Mouse (Mus musculus) intestine, embryonic 14.5 days (tissue): Measurements from ENCODE around the gene Helz. TPM values are rescaled to one million over a fixed set of nuclear protein-coding genes. Genes with fewer than 3 reads are reported as not detected.

Source experiments
- ATAC-seq: fragments of 200-750 bp; cut with Nextera tagmentation; replicated peaks from 2 replicates; pipeline ENCODE4 v1.8.0; 2017; ENCODE audit warnings: low read depth, moderate number of reproducible peaks, moderate TSS enrichment, moderate library complexity; ENCODE audit not compliant: low FRiP score, low TSS enrichment
- DNase-seq: peaks from one replicate; pipeline ENCODE4 v3.0.0-alpha.2; 2018; ENCODE audit warnings: low spot score
- H3K27ac ChIP-seq: fragments of 300-500 bp; sonication (generic); 2 replicates; pipeline ENCODE4 v1.5.1; 2014; ENCODE audit warnings: low read depth, mild to moderate bottlenecking, control low read depth
- H3K27me3 ChIP-seq: fragments of 300-500 bp; sonication (generic); replicated peaks from 2 replicates; pipeline ENCODE4 v1.6.1; 2014; ENCODE audit warnings: low read length, control low read depth; ENCODE audit not compliant: control insufficient read depth, insufficient read depth
- H3K36me3 ChIP-seq: fragments of 300-500 bp; sonication (generic); 2 replicates; pipeline ENCODE4 v1.6.1; 2014; ENCODE audit warnings: low read length, control low read depth; ENCODE audit not compliant: control insufficient read depth, insufficient read depth
- H3K4me1 ChIP-seq: fragments of 300-500 bp; sonication (generic); replicated peaks from 2 replicates; pipeline ENCODE4 v1.6.1; 2014; ENCODE audit warnings: low read length, control low read depth, mixed read lengths; ENCODE audit not compliant: control insufficient read depth, insufficient read depth
- H3K4me2 ChIP-seq: fragments of 300-500 bp; sonication (generic); 2 replicates; pipeline ENCODE4 v1.6.1; 2014; ENCODE audit warnings: low read length
- H3K4me3 ChIP-seq: fragments of 300-500 bp; sonication (generic); 2 replicates; pipeline ENCODE4 v1.5.1; 2014; ENCODE audit warnings: low read depth, low read length, control low read depth, mixed read lengths
- H3K9ac ChIP-seq: fragments of 300-500 bp; sonication (generic); 2 replicates; pipeline ENCODE4 v1.6.1; 2014; ENCODE audit warnings: mild to moderate bottlenecking, low read length
- H3K9me3 ChIP-seq: fragments of 300-500 bp; sonication (generic); 2 replicates; pipeline ENCODE4 v1.6.1; 2016; ENCODE audit warnings: low read length, control low read depth; ENCODE audit not compliant: control insufficient read depth
- WGBS: fragments of 180-500 bp; shearing (Covaris S2); extraction: QIAGEN DNeasy Blood & Tissue Kit; methylation state at CpG from one replicate; pipeline ENCODE4 v1.1.7; 2014; 5-methylcytosine and 5-hydroxymethylcytosine counted together
- polyA plus RNA-seq: library from polyadenylated mRNA; unstranded; fragments of >200 nt; fragmentation: Nextera tagmentation; extraction: Ambion mirVana; gene quantifications from 2 replicates; pipeline ENCODE4 v1.2.1, GENCODE M21; 2014

The Helz gene
- polyA plus RNA-seq, 1 experiment from 2014 or later = 22.6 TPM

DNA sequence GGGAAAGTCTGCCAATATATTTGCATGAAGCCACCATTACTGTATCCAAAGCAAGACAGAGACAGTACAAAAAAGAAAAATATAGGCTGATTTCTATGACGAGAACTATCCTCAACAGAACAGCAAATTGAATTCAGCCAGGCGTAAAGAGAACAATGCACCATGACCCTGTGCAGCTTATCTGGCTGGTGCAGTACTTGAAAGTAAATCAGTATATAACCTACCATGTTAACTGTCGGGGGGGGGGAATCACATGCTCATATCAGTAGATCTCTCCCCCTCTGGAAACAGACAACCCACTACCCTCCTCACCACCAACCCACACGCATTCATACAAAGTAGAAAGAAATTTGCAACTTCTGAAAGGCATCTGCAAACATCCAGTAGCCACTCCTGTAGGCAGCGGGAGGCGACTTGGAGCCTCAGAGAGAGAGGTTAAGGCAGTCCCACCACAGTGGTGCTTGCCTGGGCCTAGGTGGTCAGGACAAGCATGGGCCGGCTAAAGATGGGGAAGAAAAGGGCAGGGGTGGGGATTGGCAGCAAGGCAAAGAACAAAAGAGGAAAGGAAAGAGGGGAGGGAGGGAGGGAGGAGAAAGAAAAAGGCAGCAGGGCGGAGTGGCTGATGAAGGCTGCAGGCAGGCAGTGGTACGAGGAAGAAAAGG, 135.1 kb downstream of the Helz start:
- Histone ChIP-seq H3K27me3 (no peaks in the 10 kb centered on the region), H3K4me3 (no peak overlapping the region), H3K4me1 (no peaks in the 10 kb centered on the region), H3K36me3 (peaks cover 39% of the 10 kb centered on the region), H3K27ac (no peak overlapping the region), H3K9me3 (no peaks in the 10 kb centered on the region), H3K9ac (no peak overlapping the region), H3K4me2 (no peak overlapping the region)
- DNase-seq = no peak
- ATAC-seq = no peak
- 84% methylated on average over 9 of the region's 9 CpGs for WGBS

GRCm38 (mm10) chr11:107683544-107684465, 136.1 kb downstream of the Helz start:
- 82% methylated on average over 19 of the region's 19 CpGs for WGBS
- H3K9ac ChIP-seq = no peak overlapping the region
- no peaks in the 10 kb centered on the region for H3K27me3 ChIP-seq
- H3K4me1 ChIP-seq = no peaks in the 10 kb centered on the region
- H3K27ac ChIP-seq = no peak overlapping the region
- DNase-seq = no peak
- no peaks in the 10 kb centered on the region for H3K9me3 ChIP-seq
- no peak overlapping the region for H3K4me3 ChIP-seq
- H3K36me3 ChIP-seq = peaks cover 48% of the 10 kb centered on the region
- ATAC-seq = no peak
- H3K4me2 ChIP-seq = no peak overlapping the region

DNA sequence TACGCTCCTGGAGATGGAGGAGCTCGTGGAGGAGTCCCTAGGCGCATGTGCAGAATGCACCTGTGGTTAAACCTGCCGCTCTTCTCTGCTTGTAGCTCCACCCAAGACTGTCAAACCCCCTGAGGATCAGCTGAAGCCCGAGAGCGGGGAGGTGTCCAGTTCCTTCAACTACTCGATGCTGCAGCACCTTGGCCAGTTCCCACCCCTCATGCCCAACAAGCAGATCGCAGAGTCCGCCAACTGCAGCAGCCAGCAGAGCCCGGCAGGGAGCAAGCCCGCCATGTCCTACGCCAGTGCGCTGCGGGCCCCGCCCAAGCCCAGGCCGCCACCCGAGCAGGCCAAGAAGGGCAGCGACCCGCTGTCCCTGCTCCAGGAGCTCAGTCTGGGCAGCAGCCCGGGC, 138.6 kb downstream of the Helz start:
- Histone ChIP-seq H3K9me3 (no peaks in the 10 kb centered on the region), H3K9ac (no peak overlapping the region), H3K36me3 (peaks cover 45% of the 10 kb centered on the region), H3K27me3 (no peaks in the 10 kb centered on the region), H3K4me2 (no peak overlapping the region), H3K27ac (no peak overlapping the region), H3K4me1 (no peaks in the 10 kb centered on the region), H3K4me3 (no peak overlapping the region)
- WGBS = 83% methylated on average over 20 of the region's 20 CpGs
- no peak for ATAC-seq
- DNase-seq = no peak

DNA sequence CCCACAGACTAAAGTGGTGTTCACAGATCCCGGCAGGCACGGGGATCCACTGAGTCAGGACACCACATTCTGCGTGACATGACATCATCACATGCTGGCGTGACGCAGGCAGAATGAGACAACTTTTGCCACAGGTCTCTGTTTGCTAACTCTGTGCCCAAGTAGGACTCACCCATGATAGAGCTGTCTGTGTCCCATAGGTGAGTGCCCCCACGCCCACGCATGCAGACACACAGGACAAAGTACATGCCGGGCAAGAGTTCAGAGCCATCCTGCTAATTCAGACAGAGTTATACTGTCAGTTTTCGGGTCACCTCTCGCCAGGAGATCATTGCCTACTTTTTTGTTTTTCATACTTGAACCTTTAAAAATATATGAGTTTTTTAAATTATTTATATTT, 140.8 kb downstream of the Helz start:
- no peak for ATAC-seq
- DNase-seq = no peak
- peaks cover 36% of the 10 kb centered on the region for H3K36me3 ChIP-seq
- no peak overlapping the region for H3K27ac ChIP-seq
- no peak overlapping the region for H3K4me2 ChIP-seq
- no peaks in the 10 kb centered on the region for H3K9me3 ChIP-seq
- WGBS = 96% methylated on average over 10 of the region's 10 CpGs
- H3K27me3 ChIP-seq = no peaks in the 10 kb centered on the region
- no peak overlapping the region for H3K9ac ChIP-seq
- H3K4me1 ChIP-seq = no peaks in the 10 kb centered on the region; the same call in 1 of the 2 replicates
- no peak overlapping the region for H3K4me3 ChIP-seq

DNA sequence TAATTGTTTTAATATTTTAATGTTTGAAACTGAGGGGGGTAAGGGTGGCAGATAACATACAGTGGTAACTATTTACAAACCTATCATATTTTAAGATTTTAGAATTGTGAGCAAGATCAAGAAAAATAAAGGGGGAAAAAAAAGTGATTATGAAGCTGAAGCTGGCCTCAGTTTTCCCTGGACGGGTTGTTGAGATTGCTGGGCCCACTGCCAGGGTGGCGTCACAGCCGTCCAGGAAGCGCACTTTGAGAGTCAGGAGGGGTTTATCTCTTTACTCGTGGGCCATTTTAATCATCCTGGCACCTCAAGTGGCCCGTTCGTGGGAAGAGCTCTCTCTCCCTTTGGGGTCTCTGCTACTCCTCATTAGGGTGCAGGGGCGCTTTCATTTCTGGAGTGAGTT, 143.8 kb downstream of the Helz start:
- H3K9ac ChIP-seq = no peak overlapping the region
- H3K27ac ChIP-seq = no peak overlapping the region
- H3K4me2 ChIP-seq = no peak overlapping the region
- 59% methylated on average over 8 of the region's 8 CpGs for WGBS
- no peaks in the 10 kb centered on the region for H3K27me3 ChIP-seq
- no peaks in the 10 kb centered on the region for H3K9me3 ChIP-seq
- H3K4me3 ChIP-seq = no peak overlapping the region
- H3K36me3 ChIP-seq = peaks cover 16% of the 10 kb centered on the region
- ATAC-seq (no peak), DNase-seq (no peak)
- no peaks in the 10 kb centered on the region; the same call in 1 of the 2 replicates for H3K4me1 ChIP-seq

GRCm38 (mm10) chr11:107693338-107693737, 145.6 kb downstream of the Helz start:
- Histone ChIP-seq H3K4me2 (no peak overlapping the region), H3K27me3 (no peaks in the 10 kb centered on the region), H3K9me3 (no peaks in the 10 kb centered on the region), H3K9ac (no peak overlapping the region), H3K36me3 (peaks cover 4% of the 10 kb centered on the region; the same call in 1 of the 2 replicates), H3K27ac (no peak overlapping the region), H3K4me3 (no peak overlapping the region), H3K4me1 (no peaks in the 10 kb centered on the region; the same call in 1 of the 2 replicates)
- no peak for ATAC-seq
- DNase-seq = no peak
- WGBS = 83% methylated on average over 6 of the region's 6 CpGs

GRCm38 (mm10) chr11:107699967-107700366, 152.2 kb downstream of the Helz start:
- no peak overlapping the region for H3K27ac ChIP-seq
- no peaks in the 10 kb centered on the region for H3K27me3 ChIP-seq
- no peak for ATAC-seq
- no peak for DNase-seq
- no peaks in the 10 kb centered on the region for H3K9me3 ChIP-seq
- H3K4me1 ChIP-seq = no peaks in the 10 kb centered on the region
- H3K4me3 ChIP-seq = no peak overlapping the region
- H3K9ac ChIP-seq = no peak overlapping the region
- WGBS = 95% methylated on average over 4 of the region's 4 CpGs
- no peaks in the 10 kb centered on the region for H3K36me3 ChIP-seq
- H3K4me2 ChIP-seq = no peak overlapping the region

- Histone ChIP-seq H3K27me3 (no peaks in the 10 kb centered on the region), H3K4me3 (no peak overlapping the region), H3K9ac (no peak overlapping the region), H3K27ac (no peak overlapping the region), H3K9me3 (no peaks in the 10 kb centered on the region), H3K4me1 (no peaks in the 10 kb centered on the region), H3K4me2 (no peak overlapping the region), H3K36me3 (no peaks in the 10 kb centered on the region)
- DNase-seq (no peak), ATAC-seq (no peak)
- 53% methylated on average over 27 of the region's 27 CpGs for WGBS
These were observed 155.8 kb downstream of the Helz start for GRCm38 (mm10) chr11:107703272-107704134.
